Mouse (Mus musculus) hindbrain, embryonic 10.5 days (tissue): ENCODE data around the gene Asphd2. TPM values are rescaled to one million over a fixed set of nuclear protein-coding genes. Genes with fewer than 3 reads are reported as not detected.

Experiments
- DNase-seq: peaks from one replicate; pipeline ENCODE4 v3.0.0-alpha.2; 2017; ENCODE audit warnings: low spot score
- H3K27ac ChIP-seq: fragments of 300-500 bp; sonication (generic); 2 replicates; pipeline ENCODE4 v1.5.1; 2016; ENCODE audit warnings: mild to moderate bottlenecking, moderate library complexity
- H3K27me3 ChIP-seq: fragments of 300-500 bp; sonication (generic); 2 replicates; pipeline ENCODE4 v1.6.1; 2016; ENCODE audit warnings: mild to moderate bottlenecking; ENCODE audit not compliant: poor library complexity, insufficient read depth, severe bottlenecking
- H3K36me3 ChIP-seq: fragments of 300-500 bp; sonication (generic); 2 replicates; pipeline ENCODE4 v1.6.1; 2016; ENCODE audit warnings: mild to moderate bottlenecking, moderate library complexity
- H3K4me1 ChIP-seq: fragments of 300-500 bp; sonication (generic); replicated peaks from 2 replicates; pipeline ENCODE4 v1.6.1; 2016; ENCODE audit warnings: mild to moderate bottlenecking
- H3K4me3 ChIP-seq: fragments of 300-500 bp; sonication (generic); 2 replicates; pipeline ENCODE4 v1.5.1; 2016; ENCODE audit warnings: mild to moderate bottlenecking, moderate library complexity
- H3K9me3 ChIP-seq: fragments of 300-500 bp; sonication (generic); 2 replicates; pipeline ENCODE4 v1.6.1; 2016; ENCODE audit warnings: mild to moderate bottlenecking, moderate library complexity
- WGBS: fragments of 180-500 bp; shearing (Covaris S2); methylation state at CpG from one replicate; pipeline ENCODE4 v1.1.7; 2016; 5-methylcytosine and 5-hydroxymethylcytosine counted together
- polyA plus RNA-seq: library from polyadenylated mRNA; unstranded; fragments of >200 nt; fragmentation: Nextera tagmentation; extraction: Ambion mirVana; gene quantifications from 2 replicates; pipeline ENCODE4 v1.2.1, GENCODE M21; 2016

The Asphd2 gene
- polyA plus RNA-seq, 1 experiment from 2014 or later: 24.8 TPM

GRCm38 (mm10) chr5:112366879-112367278 is 27.8 kb downstream of the Asphd2 start:
- 96% methylated on average over 6 of the region's 6 CpGs for WGBS
- H3K4me1 ChIP-seq: peaks cover 34% of the 10 kb centered on the region
- DNase-seq: no peak
- peaks cover 25% of the 10 kb centered on the region; the same call in 1 of the 2 replicates for H3K27me3 ChIP-seq
- 0 out of 2 replicates have a peak, but pooled peaks cover 2% of the 10 kb centered on the region for H3K9me3 ChIP-seq
- H3K4me3 ChIP-seq: no peak overlapping the region
- H3K27ac ChIP-seq: no peak overlapping the region
- peaks cover 87% of the 10 kb centered on the region for H3K36me3 ChIP-seq

GRCm38 (mm10) chr5:112364184-112364797 is 30.4 kb downstream of the Asphd2 start:
- peaks cover 8% of the 10 kb centered on the region for H3K4me1 ChIP-seq
- WGBS: 72% methylated on average over 10 of the region's 10 CpGs
- H3K4me3 ChIP-seq: no peak overlapping the region
- peaks cover 14% of the 10 kb centered on the region; the same call in 1 of the 2 replicates for H3K27me3 ChIP-seq
- no peak for DNase-seq
- H3K9me3 ChIP-seq: 0 out of 2 replicates have a peak, but pooled peaks cover 2% of the 10 kb centered on the region
- H3K27ac ChIP-seq: no peak overlapping the region
- peaks cover 78% of the 10 kb centered on the region for H3K36me3 ChIP-seq

GRCm38 (mm10) chr5:112360077-112360476 is 34.6 kb downstream of the Asphd2 start:
- H3K36me3 ChIP-seq: peaks cover 81% of the 10 kb centered on the region
- no peak for DNase-seq
- no peaks in the 10 kb centered on the region for H3K27me3 ChIP-seq
- no peak overlapping the region for H3K27ac ChIP-seq
- 0 out of 2 replicates have a peak, but pooled peaks cover 2% of the 10 kb centered on the region for H3K9me3 ChIP-seq
- H3K4me3 ChIP-seq: no peak overlapping the region
- peaks cover 5% of the 10 kb centered on the region; the same call in 1 of the 2 replicates for H3K4me1 ChIP-seq
- 97% methylated on average over 3 of the region's 3 CpGs for WGBS

DNA sequence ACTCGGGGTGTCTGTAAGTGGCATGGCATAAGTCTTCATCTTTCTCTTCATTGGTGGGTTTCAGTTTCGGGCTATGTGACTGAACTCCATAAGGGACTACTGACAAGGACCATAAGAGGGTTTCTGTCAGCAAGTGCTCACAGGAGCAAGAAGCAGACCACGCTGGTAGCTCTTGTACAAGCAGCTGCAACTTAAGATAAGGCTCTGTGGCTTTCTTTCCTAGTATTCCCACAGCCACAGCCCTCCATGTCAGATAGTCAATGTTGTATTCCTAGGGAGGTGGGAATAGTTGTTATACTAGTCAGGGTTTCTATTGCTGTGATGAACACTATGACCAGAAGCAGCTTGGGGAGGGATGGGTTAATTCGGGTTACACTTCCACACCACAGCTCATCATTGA is 35.1 kb downstream of the Asphd2 start:
- no peak overlapping the region for H3K27ac ChIP-seq
- DNase-seq: no peak
- H3K4me3 ChIP-seq: no peak overlapping the region
- H3K4me1 ChIP-seq: peaks cover 5% of the 10 kb centered on the region; the same call in 1 of the 2 replicates
- peaks cover 81% of the 10 kb centered on the region for H3K36me3 ChIP-seq
- WGBS: 89% methylated on average over 4 of the region's 4 CpGs
- H3K9me3 ChIP-seq: 0 out of 2 replicates have a peak, but pooled peaks cover 2% of the 10 kb centered on the region
- H3K27me3 ChIP-seq: no peaks in the 10 kb centered on the region

- no peak overlapping the region for H3K27ac ChIP-seq
- no peaks in the 10 kb centered on the region for H3K27me3 ChIP-seq
- no peak for DNase-seq
- WGBS: 95% methylated on average over 9 of the region's 9 CpGs
- H3K9me3 ChIP-seq: no peaks in the 10 kb centered on the region
- no peak overlapping the region for H3K4me3 ChIP-seq
- peaks cover 5% of the 10 kb centered on the region; the same call in 1 of the 2 replicates for H3K4me1 ChIP-seq
- H3K36me3 ChIP-seq: peaks cover 83% of the 10 kb centered on the region
These were observed 38.3 kb downstream of the Asphd2 start for GRCm38 (mm10) chr5:112356322-112356721.

- Histone ChIP-seq H3K4me3 (no peak within 1 kb of the TSS), H3K36me3 (peaks cover 84% of the 10 kb centered on the region), H3K9me3 (no peaks in the 10 kb centered on the region), H3K27ac (no peak within 1 kb of the TSS), H3K4me1 (peaks cover 5% of the 10 kb centered on the region; the same call in 1 of the 2 replicates), H3K27me3 (no peaks in the 10 kb centered on the region)
- 59% methylated on average over 13 of the region's 13 CpGs for WGBS
- DNase-seq: no peak
These were observed 38.8 kb downstream of the Asphd2 start, which contains the start of gene Gm6583 for GRCm38 (mm10) chr5:112355910-112356309. Gm6583 (minus strand) TSS chr5:112356033.

- Histone ChIP-seq H3K4me1 (peaks cover 5% of the 10 kb centered on the region; the same call in 1 of the 2 replicates), H3K9me3 (no peaks in the 10 kb centered on the region), H3K4me3 (no peak overlapping the region), H3K27me3 (no peaks in the 10 kb centered on the region), H3K36me3 (peaks cover 88% of the 10 kb centered on the region), H3K27ac (no peak overlapping the region)
- DNase-seq: no peak
- WGBS: 87% methylated on average over 6 of the region's 6 CpGs
These were observed 39.2 kb downstream of the Asphd2 start for GRCm38 (mm10) chr5:112355493-112355892.

GRCm38 (mm10) chr5:112349169-112349568 is 45.5 kb downstream of the Asphd2 start:
- Histone ChIP-seq H3K4me3 (no peak overlapping the region), H3K36me3 (peaks cover 91% of the 10 kb centered on the region), H3K27me3 (no peaks in the 10 kb centered on the region), H3K4me1 (peaks cover 23% of the 10 kb centered on the region), H3K27ac (no peak overlapping the region), H3K9me3 (no peaks in the 10 kb centered on the region)
- WGBS: 95% methylated on average over 8 of the region's 8 CpGs
- no peak for DNase-seq

DNA sequence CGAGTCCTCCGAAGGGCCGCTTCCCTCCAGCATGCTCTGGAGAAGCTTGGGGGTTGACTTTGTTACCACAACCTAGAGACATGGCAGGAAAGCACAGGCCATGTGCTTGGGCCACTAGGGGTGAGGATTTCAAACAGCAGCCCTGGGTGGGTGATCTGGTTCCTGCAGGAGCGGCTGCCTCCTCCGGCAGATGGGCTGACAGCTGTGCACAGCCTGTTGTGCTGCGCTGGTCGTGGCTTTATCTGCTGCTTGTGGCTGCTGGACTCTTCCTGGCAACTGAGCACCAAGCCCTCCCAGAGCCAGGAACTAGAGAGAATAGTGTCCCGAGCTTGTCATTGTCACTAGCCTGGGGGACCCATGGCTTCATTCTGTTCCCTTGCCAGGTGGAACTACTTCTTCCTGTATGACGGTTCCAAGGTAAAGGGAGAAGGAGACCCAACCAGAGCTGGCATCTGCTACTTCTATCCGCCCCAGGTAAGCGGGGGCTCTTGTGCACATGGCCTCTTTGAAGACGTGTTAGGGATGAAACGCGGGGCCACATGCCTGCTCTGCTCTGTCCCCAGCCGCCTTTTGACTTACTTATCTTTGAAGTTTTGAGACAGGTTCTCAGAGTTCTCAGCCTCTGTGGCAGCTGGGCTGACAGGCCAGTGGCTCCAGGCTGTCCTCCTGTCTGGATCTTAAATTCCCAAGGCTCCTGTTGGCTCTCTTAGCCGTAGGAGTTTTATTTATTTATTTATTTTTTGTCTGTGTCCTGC is 48.3 kb downstream of the Asphd2 start:
- no peaks in the 10 kb centered on the region for H3K27me3 ChIP-seq
- H3K27ac ChIP-seq: no peak overlapping the region; the same call in 1 of the 2 replicates
- peaks cover 46% of the 10 kb centered on the region for H3K4me1 ChIP-seq
- H3K36me3 ChIP-seq: peaks cover 64% of the 10 kb centered on the region
- H3K9me3 ChIP-seq: no peaks in the 10 kb centered on the region
- no peak for DNase-seq
- WGBS: 86% methylated on average over 16 of the region's 16 CpGs
- no peak overlapping the region for H3K4me3 ChIP-seq

DNA sequence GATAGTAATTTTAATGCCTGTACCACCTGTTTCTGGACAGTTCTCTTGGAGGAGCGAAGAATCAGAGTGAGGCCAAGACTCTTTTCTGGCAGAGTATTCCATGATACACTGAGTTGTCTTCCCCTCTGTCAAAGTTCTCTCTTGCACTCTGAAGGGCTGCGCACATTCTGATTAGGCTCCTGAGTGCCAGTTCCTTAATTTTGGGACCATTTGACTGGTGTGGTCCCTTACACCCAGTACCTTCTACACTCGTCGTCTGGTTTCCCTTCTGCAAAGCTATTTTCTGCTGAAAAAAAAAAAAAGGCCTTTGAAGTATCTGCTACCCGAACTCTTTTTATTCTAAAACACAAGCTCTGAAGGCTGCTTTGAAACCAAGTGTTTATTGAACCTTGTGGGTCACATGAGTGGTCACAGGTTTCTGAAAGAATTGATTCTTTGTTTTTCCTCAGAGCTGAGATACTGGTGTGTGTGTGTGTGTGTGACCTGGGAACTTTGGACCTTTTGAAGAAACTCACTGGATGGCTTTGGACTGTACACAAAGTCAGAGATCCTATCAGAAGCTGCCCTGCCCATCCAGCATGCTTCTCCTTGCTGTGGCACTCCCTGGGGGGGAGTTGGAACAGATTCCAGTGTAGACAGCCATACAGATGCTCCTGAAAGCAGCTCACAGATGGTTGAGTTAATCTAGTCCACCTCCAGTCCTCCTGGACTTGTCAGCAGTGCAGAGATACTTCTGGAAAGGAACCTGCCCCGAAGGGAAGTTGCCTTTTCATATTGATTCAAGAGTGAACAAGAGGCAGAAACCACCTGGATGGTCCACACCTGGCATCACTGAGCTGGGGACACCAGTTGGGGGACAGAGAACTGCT is 50.3 kb downstream of the Asphd2 start:
- peaks cover 59% of the 10 kb centered on the region for H3K36me3 ChIP-seq
- 81% methylated on average over 6 of the region's 6 CpGs for whole genome bisulfite sequencing
- DNase-seq: no peak
- no peak overlapping the region for H3K27ac ChIP-seq
- peaks cover 48% of the 10 kb centered on the region for H3K4me1 ChIP-seq
- no peaks in the 10 kb centered on the region for H3K9me3 ChIP-seq
- H3K27me3 ChIP-seq: no peaks in the 10 kb centered on the region
- peak overlapping the region; percentile 82 for H3K4me3 ChIP-seq

DNA sequence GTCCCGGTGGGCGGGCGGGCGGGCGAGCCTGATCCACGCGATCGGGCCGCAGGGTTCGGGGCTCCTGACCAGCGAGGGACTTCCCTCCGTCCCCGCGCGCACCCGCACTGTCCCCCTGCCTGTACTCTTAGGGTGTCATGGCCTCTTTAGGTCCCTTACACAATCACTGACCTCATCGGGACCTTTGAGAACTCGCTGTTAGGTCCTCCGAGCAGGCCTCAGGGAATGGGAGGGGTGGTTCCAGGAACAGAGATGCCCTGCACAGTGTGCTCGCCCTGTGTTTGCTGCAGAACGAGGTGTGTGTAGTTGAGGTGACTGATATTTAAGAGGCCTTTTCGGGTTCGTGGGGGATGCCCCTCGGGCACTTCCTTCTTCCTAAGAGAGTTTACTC is 51.5 kb downstream of the Asphd2 start:
- Histone ChIP-seq H3K36me3 (peaks cover 59% of the 10 kb centered on the region), H3K9me3 (no peaks in the 10 kb centered on the region), H3K4me1 (peaks cover 48% of the 10 kb centered on the region), H3K27ac (peak overlapping the region; percentile 94), H3K27me3 (no peaks in the 10 kb centered on the region), H3K4me3 (peak overlapping the region; percentile 82)
- under 1% methylated on average over 24 of the region's 24 CpGs for WGBS
- DNase-seq: no peak

GRCm38 (mm10) chr5:112342463-112343204 is 52.0 kb downstream of the Asphd2 start, which contains the start of the genes Srrd and Hps4:
Srrd (minus strand) TSS chr5:112343040.
Hps4 (plus strand) TSS chr5:112343083.
- H3K4me3 ChIP-seq: peak within 1 kb of the TSS; percentile 82
- peak; percentile 87 for DNase-seq
- 2% methylated on average over 64 of the region's 64 CpGs for WGBS
- H3K27me3 ChIP-seq: no peaks in the 10 kb centered on the region
- peaks cover 48% of the 10 kb centered on the region for H3K4me1 ChIP-seq
- H3K36me3 ChIP-seq: peaks cover 60% of the 10 kb centered on the region
- H3K9me3 ChIP-seq: no peaks in the 10 kb centered on the region
- H3K27ac ChIP-seq: peak within 1 kb of the TSS; percentile 94
